In genomic region chr6:137422777-137423176, GRCm38 (mm10) we compare ENCODE assay signal across 26 mouse cellular contexts.
"Had no signal": no experiment of that assay in that cellular context is flagged by ENCODE, and none has a peak within 500 bp of the region (broad histone marks: within the 10 kb centered on the region; RNA-seq: fewer than 3 reads in every experiment).

No protein-coding gene starts in this region.

- H3K9me3 ChIP-seq: embryonic facial prominence, embryonic 10.5 days; embryonic facial prominence, embryonic 12.5 days; embryonic facial prominence, embryonic 13.5 days; embryonic facial prominence, embryonic 15.5 days; forebrain, embryonic 12.5 days; forebrain, embryonic 13.5 days; forebrain, embryonic 15.5 days had no signal

- H3K4me3 ChIP-seq: embryonic facial prominence, embryonic 10.5 days; embryonic facial prominence, embryonic 12.5 days; embryonic facial prominence, embryonic 13.5 days; embryonic facial prominence, embryonic 15.5 days; erythroblast, embryonic 14.5 days; forebrain, embryonic 12.5 days; forebrain, embryonic 13.5 days; forebrain, embryonic 15.5 days; gastrocnemius, adult 2 months; heart, adult 2 months had no signal

- H3K4me1 ChIP-seq: embryonic facial prominence, embryonic 10.5 days; embryonic facial prominence, embryonic 12.5 days; embryonic facial prominence, embryonic 13.5 days; embryonic facial prominence, embryonic 15.5 days; forebrain, embryonic 12.5 days; forebrain, embryonic 13.5 days; forebrain, embryonic 15.5 days had no signal

- DNase-seq: cerebellum, adult 9-10 months; cerebellum, adult 9-11 months; cerebellum, postnatal 10 days; cerebellum, postnatal 14 days; cerebellum, postnatal 25 days; cerebellum, postnatal 36 days; embryo, embryonic 11 days; forebrain, postnatal 0 days; gastrocnemius, adult 2 months; gastrocnemius, postnatal 10 days; gastrocnemius, postnatal 14 days; gastrocnemius, postnatal 25 days; gastrocnemius, postnatal 36 days; heart, adult 11 months; heart, adult 18-20 months; heart, adult 2 months had no signal

- H3K4me2 ChIP-seq: embryonic facial prominence, embryonic 12.5 days; embryonic facial prominence, embryonic 13.5 days; embryonic facial prominence, embryonic 15.5 days; forebrain, embryonic 12.5 days; forebrain, embryonic 13.5 days; forebrain, embryonic 15.5 days had no signal

- H3K27me3 ChIP-seq: embryonic facial prominence, embryonic 12.5 days; embryonic facial prominence, embryonic 13.5 days; embryonic facial prominence, embryonic 15.5 days; forebrain, embryonic 12.5 days; forebrain, embryonic 13.5 days; forebrain, embryonic 15.5 days had no signal

- H3K9ac ChIP-seq: embryonic facial prominence, embryonic 12.5 days; embryonic facial prominence, embryonic 13.5 days; embryonic facial prominence, embryonic 15.5 days; forebrain, embryonic 12.5 days; forebrain, embryonic 13.5 days; forebrain, embryonic 15.5 days; forebrain, postnatal 0 days had no signal

- H3K36me3 ChIP-seq: embryonic facial prominence, embryonic 10.5 days; embryonic facial prominence, embryonic 12.5 days; embryonic facial prominence, embryonic 13.5 days; embryonic facial prominence, embryonic 15.5 days had no signal

- H3K27ac ChIP-seq: embryonic facial prominence, embryonic 10.5 days; embryonic facial prominence, embryonic 12.5 days; embryonic facial prominence, embryonic 13.5 days; embryonic facial prominence, embryonic 15.5 days; forebrain, embryonic 12.5 days; forebrain, embryonic 13.5 days; forebrain, embryonic 15.5 days; gastrocnemius, adult 2 months; heart, adult 2 months had no signal

- ATAC-seq: forebrain, embryonic 13.5 days; forebrain, embryonic 14.5 days; forebrain, embryonic 15.5 days; forebrain, embryonic 16.5 days; forebrain, postnatal 0 days had no signal
